Mouse (Mus musculus) olfactory bulb, adult 2 months (tissue): Measurements from ENCODE around the gene Gng12. TPM values are rescaled to one million over a fixed set of nuclear protein-coding genes. Genes with fewer than 3 reads are reported as not detected.
"Not testable (repeated sequence)": the region's sequence is repeated elsewhere in the genome, so short reads cannot be mapped to it uniquely, and the experiment has no call there.

ENCODE experiments used
- H3K27ac ChIP-seq: fragments of 200-500 bp; 2 replicates; pipeline ENCODE4 v1.5.1; 2012; ENCODE audit warnings: low read depth, low read length; ENCODE audit not compliant: insufficient read depth
- H3K4me1 ChIP-seq: fragments of 200-500 bp; 2 replicates; pipeline ENCODE4 v1.6.1; 2012; ENCODE audit warnings: low read length; ENCODE audit not compliant: control insufficient read depth, insufficient read depth
- H3K4me3 ChIP-seq: fragments of 200-500 bp; 2 replicates; pipeline ENCODE4 v1.5.1; 2012; ENCODE audit warnings: mild to moderate bottlenecking, low read depth, low read length, moderate library complexity; ENCODE audit not compliant: insufficient read depth
- CTCF ChIP-seq: fragments of 200-500 bp; IDR thresholded peaks from 2 replicates; pipeline ENCODE4 v1.5.1; 2012; ENCODE audit warnings: low read depth, mild to moderate bottlenecking, low read length, moderate library complexity; ENCODE audit not compliant: insufficient read depth
- POLR2A ChIP-seq: fragments of 200-500 bp; IDR thresholded peaks from 2 replicates; pipeline ENCODE4 v1.6.1; 2012; ENCODE audit warnings: mild to moderate bottlenecking, low read depth, low read length, moderate library complexity; ENCODE audit not compliant: insufficient read depth
- WGBS: fragments of 180-500 bp; shearing (Covaris S2); methylation state at CpG from one replicate; pipeline ENCODE4 v1.1.7; 2018; 5-methylcytosine and 5-hydroxymethylcytosine counted together
- polyA plus RNA-seq: library from polyadenylated mRNA; stranded (reverse); fragments of >200 nt; gene quantifications from 2 replicates; pipeline ENCODE4 v1.2.4, GENCODE M21; 2012; ENCODE audit warnings: low replicate concordance; ENCODE audit not compliant: missing spikeins, insufficient read depth, insufficient read length

The Gng12 gene
- polyA plus RNA-seq, 1 experiment: not detected

- H3K4me1 ChIP-seq: peaks cover 2% of the 10 kb centered on the region; the same call in 1 of the 2 replicates
- no peak overlapping the region for H3K27ac ChIP-seq
- 44% methylated on average over 2 of the region's 2 CpGs for WGBS
- TF ChIP-seq CTCF (no peak), POLR2A (no peak)
- H3K4me3 ChIP-seq: no peak overlapping the region
These were observed 66.4 kb downstream of the Gng12 start for GRCm38 (mm10) chr6:66962582-66963043.

GRCm38 (mm10) chr6:66963068-66963467 is 66.9 kb downstream of the Gng12 start:
- TF ChIP-seq CTCF: no peak
- TF ChIP-seq POLR2A: no peak
- Histone ChIP-seq H3K4me3 (no peak overlapping the region), H3K4me1 (peaks cover 2% of the 10 kb centered on the region; the same call in 1 of the 2 replicates), H3K27ac (no peak overlapping the region)
- 60% methylated on average over 1 of the region's 1 CpGs for WGBS

GRCm38 (mm10) chr6:66963651-66964050 is 67.5 kb downstream of the Gng12 start:
- not testable (repeated sequence) for H3K27ac ChIP-seq, H3K4me1 ChIP-seq, H3K4me3 ChIP-seq
- WGBS: 85% methylated on average over 3 of the region's 3 CpGs

- no peak overlapping the region for H3K4me3 ChIP-seq
- H3K27ac ChIP-seq: no peak overlapping the region
- 45% methylated on average over 4 of the region's 4 CpGs for WGBS
- TF ChIP-seq CTCF: no peak
- no peak for TF ChIP-seq POLR2A
- H3K4me1 ChIP-seq: peaks cover 2% of the 10 kb centered on the region; the same call in 1 of the 2 replicates
These were observed 68.0 kb downstream of the Gng12 start for GRCm38 (mm10) chr6:66964222-66964621.

- WGBS: 93% methylated on average over 4 of the region's 4 CpGs
- Histone ChIP-seq H3K4me1 (peaks cover 2% of the 10 kb centered on the region; the same call in 1 of the 2 replicates), H3K27ac (no peak overlapping the region), H3K4me3 (no peak overlapping the region)
- TF ChIP-seq CTCF: no peak
- no peak for TF ChIP-seq POLR2A
These were observed 69.0 kb downstream of the Gng12 start for GRCm38 (mm10) chr6:66965203-66965602.

- H3K4me3 ChIP-seq: no peak overlapping the region
- no peak for TF ChIP-seq CTCF
- no peak for TF ChIP-seq POLR2A
- 78% methylated on average over 2 of the region's 2 CpGs for WGBS
These were observed 71.6 kb downstream of the Gng12 start for GRCm38 (mm10) chr6:66967788-66968187.

GRCm38 (mm10) chr6:66969446-66969845 is 73.2 kb downstream of the Gng12 start:
- Histone ChIP-seq H3K4me1 (peaks cover 5% of the 10 kb centered on the region; the same call in 1 of the 2 replicates), H3K27ac (no peak overlapping the region), H3K4me3 (no peak overlapping the region)
- no peak for TF ChIP-seq CTCF
- TF ChIP-seq POLR2A: no peak
- WGBS: 74% methylated on average over 3 of the region's 3 CpGs

More at GRCm38 (mm10) chr6:66967788-66968187, 71.6 kb downstream of the Gng12 start:
- H3K4me1 ChIP-seq: peaks cover 6% of the 10 kb centered on the region; the same call in 1 of the 2 replicates
- H3K27ac ChIP-seq: no peak overlapping the region

GRCm38 (mm10) chr6:66972300-66972699 is 76.1 kb downstream of the Gng12 start:
- Histone ChIP-seq H3K4me3 (no peak overlapping the region), H3K4me1 (peaks cover 5% of the 10 kb centered on the region; the same call in 1 of the 2 replicates), H3K27ac (no peak overlapping the region)
- TF ChIP-seq CTCF (no peak), POLR2A (no peak)
- 67% methylated on average over 8 of the region's 8 CpGs for WGBS

- Histone ChIP-seq H3K4me1 (peaks cover 5% of the 10 kb centered on the region; the same call in 1 of the 2 replicates), H3K4me3 (no peak overlapping the region), H3K27ac (no peak overlapping the region)
- TF ChIP-seq POLR2A (no peak), CTCF (no peak)
- WGBS: 7% methylated on average over 3 of the region's 3 CpGs
These were observed 77.0 kb downstream of the Gng12 start for GRCm38 (mm10) chr6:66973180-66973579.

- WGBS: 96% methylated on average over 4 of the region's 4 CpGs
- TF ChIP-seq CTCF (no peak), POLR2A (no peak)
- Histone ChIP-seq H3K4me3 (no peak overlapping the region), H3K27ac (no peak overlapping the region), H3K4me1 (peaks cover 5% of the 10 kb centered on the region; the same call in 1 of the 2 replicates)
These were observed 79.3 kb downstream of the Gng12 start for GRCm38 (mm10) chr6:66975522-66975921.
